27 mouse cellular contexts compared by ENCODE assay signal in genomic region chr2:70572251-70572650, GRCm38 (mm10). TPM values are rescaled to one million over a fixed set of nuclear protein-coding genes. Genes with fewer than 3 reads are reported as not detected.
DNase-seq lines count a peak whose midpoint lies in the region; ATAC-seq lines count a peak whose summit lies in the region.
"Had no signal": no experiment of that assay in that cellular context is flagged by ENCODE, and none has a peak within 500 bp of the region (broad histone marks: within the 10 kb centered on the region; RNA-seq: fewer than 3 reads in every experiment).

No protein-coding gene starts in this region.

- H3K9ac ChIP-seq in embryonic facial prominence, embryonic 14.5 days (ENCODE audit: low read depth, low read length), result no peak overlapping the region
- no peak overlapping the region for H3K9ac ChIP-seq in midbrain, embryonic 13.5 days (replicated peaks)
- H3K9ac ChIP-seq: embryonic facial prominence, embryonic 13.5 days; forebrain, postnatal 0 days; hindbrain, embryonic 15.5 days had no signal

- H3K27me3 ChIP-seq in embryonic facial prominence, embryonic 14.5 days (replicated peaks; ENCODE audit: control insufficient read depth, insufficient read depth, low read length), result peaks cover 58% of the 10 kb centered on the region
- peaks cover 74% of the 10 kb centered on the region for H3K27me3 ChIP-seq in embryonic facial prominence, embryonic 10.5 days (replicated peaks; ENCODE audit: low read depth, poor library complexity, severe bottlenecking)
- peaks cover 75% of the 10 kb centered on the region for H3K27me3 ChIP-seq in forebrain, embryonic 10.5 days (ENCODE audit: poor library complexity, severe bottlenecking)
- H3K27me3 ChIP-seq in midbrain, embryonic 13.5 days, result peaks cover 64% of the 10 kb centered on the region
- H3K27me3 ChIP-seq: Patski had no signal

- no peak overlapping the region for H3K4me3 ChIP-seq in embryonic facial prominence, embryonic 14.5 days (ENCODE audit: low read depth, low read length)
- H3K4me3 ChIP-seq in embryonic facial prominence, embryonic 10.5 days, result no peak overlapping the region
- H3K4me3 ChIP-seq in forebrain, embryonic 10.5 days, result no peak overlapping the region
- H3K4me3 ChIP-seq in midbrain, embryonic 13.5 days (replicated peaks), result no peak overlapping the region
- H3K4me3 ChIP-seq: embryonic facial prominence, embryonic 13.5 days; gastrocnemius, adult 2 months; hindbrain, embryonic 10.5 days; hindbrain, embryonic 15.5 days had no signal

- ATAC-seq in embryonic facial prominence, embryonic 14.5 days (ENCODE audit: low read depth), result peak; percentile 30; the same call in 1 of the 2 replicates
- ATAC-seq in midbrain, embryonic 13.5 days, result no peak
- ATAC-seq: forebrain, embryonic 14.5 days; forebrain, postnatal 0 days; inflammation-experienced regulatory T-cells, adult 6 months; Patski had no signal

- H3K4me1 ChIP-seq in embryonic facial prominence, embryonic 14.5 days (ENCODE audit: control insufficient read depth, insufficient read depth, low read length), result peaks cover 1% of the 10 kb centered on the region
- peaks cover 19% of the 10 kb centered on the region for H3K4me1 ChIP-seq in embryonic facial prominence, embryonic 10.5 days
- peaks cover 18% of the 10 kb centered on the region for H3K4me1 ChIP-seq in forebrain, embryonic 10.5 days
- peaks cover 28% of the 10 kb centered on the region for H3K4me1 ChIP-seq in midbrain, embryonic 13.5 days (replicated peaks)

- no peaks in the 10 kb centered on the region for H3K36me3 ChIP-seq in embryonic facial prominence, embryonic 14.5 days (ENCODE audit: control insufficient read depth, insufficient read depth, low read length)
- H3K36me3 ChIP-seq in embryonic facial prominence, embryonic 10.5 days (replicated peaks), result no peaks in the 10 kb centered on the region
- no peaks in the 10 kb centered on the region for H3K36me3 ChIP-seq in forebrain, embryonic 10.5 days (replicated peaks)
- peaks cover 6% of the 10 kb centered on the region for H3K36me3 ChIP-seq in midbrain, embryonic 13.5 days
- H3K36me3 ChIP-seq: embryonic facial prominence, embryonic 13.5 days; hindbrain, embryonic 10.5 days; hindbrain, embryonic 15.5 days had no signal

- no peak overlapping the region for H3K27ac ChIP-seq in embryonic facial prominence, embryonic 14.5 days (replicated peaks; ENCODE audit: low read depth, low read length)
- no peak overlapping the region for H3K27ac ChIP-seq in embryonic facial prominence, embryonic 10.5 days (replicated peaks)
- no peak overlapping the region for H3K27ac ChIP-seq in forebrain, embryonic 10.5 days
- H3K27ac ChIP-seq in midbrain, embryonic 13.5 days, result no peak overlapping the region
- H3K27ac ChIP-seq: embryonic facial prominence, embryonic 13.5 days; gastrocnemius, adult 2 months; hindbrain, embryonic 10.5 days; hindbrain, embryonic 15.5 days had no signal

- intact Hi-C loops in left cerebral cortex, postnatal 4 days (cut with DNase I), result no loop called here

- H3K4me2 ChIP-seq in embryonic facial prominence, embryonic 14.5 days (ENCODE audit: low read depth, low read length), result no peak overlapping the region
- H3K4me2 ChIP-seq in midbrain, embryonic 13.5 days (replicated peaks), result no peak overlapping the region
- H3K4me2 ChIP-seq: embryonic facial prominence, embryonic 13.5 days; heart, embryonic 11.5 days; hindbrain, embryonic 15.5 days had no signal

- 43% methylated on average over 9 of the region's 9 CpGs for WGBS in embryonic facial prominence, embryonic 14.5 days
- WGBS in embryonic facial prominence, embryonic 10.5 days, result 53% methylated on average over 9 of the region's 9 CpGs
- WGBS in forebrain, embryonic 10.5 days, result 59% methylated on average over 9 of the region's 9 CpGs
- WGBS in midbrain, embryonic 13.5 days, result 46% methylated on average over 9 of the region's 9 CpGs

- DNase-seq in embryonic facial prominence, embryonic 14.5 days (ENCODE audit: low spot score), result no peak
- no peak for DNase-seq in embryonic facial prominence, embryonic 10.5 days (ENCODE audit: low spot score)
- DNase-seq in left cerebral cortex, postnatal 4 days, result peak; percentile 33
- no peak for DNase-seq in left cerebral cortex, adult 9 months (ENCODE audit: low spot score in 2 of 2)
- peak; percentile 44 for DNase-seq in Muller cell, postnatal 12 days (ENCODE audit: inconsistent ontology term)
- DNase-seq in retina, embryonic 14.5 days (ENCODE audit: low spot score), result peak; percentile 78
- no peak for DNase-seq in forebrain, embryonic 10.5 days (ENCODE audit: extremely low spot score, low spot score)
- DNase-seq: adrenal gland, postnatal 10 days; adrenal gland, postnatal 36 days; cerebellum, adult 11 months; cerebellum, adult 2 months; cerebellum, adult 9-11 months; cerebellum, postnatal 25 days; forebrain, postnatal 0 days; gastrocnemius, adult 2 months; gastrocnemius, postnatal 14 days; heart, adult 11 months; heart, postnatal 36 days had no signal

- H3K9me3 ChIP-seq in embryonic facial prominence, embryonic 14.5 days (ENCODE audit: control insufficient read depth, low read length), result no peaks in the 10 kb centered on the region
- H3K9me3 ChIP-seq in embryonic facial prominence, embryonic 10.5 days, result no peaks in the 10 kb centered on the region
- H3K9me3 ChIP-seq in forebrain, embryonic 10.5 days, result no peaks in the 10 kb centered on the region
- no peaks in the 10 kb centered on the region for H3K9me3 ChIP-seq in midbrain, embryonic 13.5 days
- H3K9me3 ChIP-seq: embryonic facial prominence, embryonic 13.5 days; hindbrain, embryonic 10.5 days; hindbrain, embryonic 15.5 days had no signal

RNA-seq across cellular contexts. Expression of gene Gad1, which starts 19.4 kb away (rescaled TPM):
- polyA plus RNA-seq in embryonic facial prominence, embryonic 14.5 days (2014; fragmentation: Nextera tagmentation; extraction: Ambion mirVana), result 0.08 and 0.31 TPM in 2 replicates
- polyA plus RNA-seq in embryonic facial prominence, embryonic 10.5 days (2016; fragmentation: Nextera tagmentation; extraction: Ambion mirVana), result 0.47 and 0.91 TPM in 2 replicates
- total RNA-seq in left cerebral cortex, postnatal 4 days (2021), result 100 to 1,000 TPM; 108 to 166 TPM
- polyA plus RNA-seq in forebrain, embryonic 10.5 days (2016; fragmentation: Nextera tagmentation; extraction: Ambion mirVana), result 2.3 and 3.4 TPM in 2 replicates
- 60.2 and 63.2 TPM in 2 replicates for polyA plus RNA-seq in midbrain, embryonic 13.5 days (2015; fragmentation: Nextera tagmentation; extraction: Ambion mirVana)
- total RNA-seq: common myeloid progenitor, adult 5-6 weeks had no signal

Comparison
In these comparisons a context has a peak if more than half of its experiments do, and no peak if none do; other contexts are left out.
1. DNase-seq: peak in left cerebral cortex, postnatal 4 days (single experiment), Muller cell, postnatal 12 days (single experiment) and retina, embryonic 14.5 days (single experiment); none in embryonic facial prominence, embryonic 14.5 days (single experiment), embryonic facial prominence, embryonic 10.5 days (single experiment), left cerebral cortex, adult 9 months (0 of 2) and forebrain, embryonic 10.5 days (single experiment).
2. RNA of gene Gad1, which starts 19.4 kb away (polyA plus RNA-seq): 60.2 to 63.2 TPM in midbrain, embryonic 13.5 days; 2.3 to 3.4 TPM in forebrain, embryonic 10.5 days, 0.47 to 0.91 TPM in embryonic facial prominence, embryonic 10.5 days and 0.08 to 0.31 TPM in embryonic facial prominence, embryonic 14.5 days; every median in the first group is over 10 times any median in the second.